Mouse (Mus musculus) effector memory CD4-positive, alpha-beta T cell, adult 5 months (primary cell): ENCODE measurements around the gene Jag1. TPM values are rescaled to one million over a fixed set of nuclear protein-coding genes. Genes with fewer than 3 reads are reported as not detected.

ENCODE experiments used
- polyA plus RNA-seq: library from polyadenylated mRNA; unstranded; fragments of 100-300 nt; shearing (Covaris generic); gene quantifications from one replicate; pipeline ENCODE4 v1.2.1, GENCODE M21; 2017

Gene Jag1
- 0.41 TPM for polyA plus RNA-seq

DNA sequence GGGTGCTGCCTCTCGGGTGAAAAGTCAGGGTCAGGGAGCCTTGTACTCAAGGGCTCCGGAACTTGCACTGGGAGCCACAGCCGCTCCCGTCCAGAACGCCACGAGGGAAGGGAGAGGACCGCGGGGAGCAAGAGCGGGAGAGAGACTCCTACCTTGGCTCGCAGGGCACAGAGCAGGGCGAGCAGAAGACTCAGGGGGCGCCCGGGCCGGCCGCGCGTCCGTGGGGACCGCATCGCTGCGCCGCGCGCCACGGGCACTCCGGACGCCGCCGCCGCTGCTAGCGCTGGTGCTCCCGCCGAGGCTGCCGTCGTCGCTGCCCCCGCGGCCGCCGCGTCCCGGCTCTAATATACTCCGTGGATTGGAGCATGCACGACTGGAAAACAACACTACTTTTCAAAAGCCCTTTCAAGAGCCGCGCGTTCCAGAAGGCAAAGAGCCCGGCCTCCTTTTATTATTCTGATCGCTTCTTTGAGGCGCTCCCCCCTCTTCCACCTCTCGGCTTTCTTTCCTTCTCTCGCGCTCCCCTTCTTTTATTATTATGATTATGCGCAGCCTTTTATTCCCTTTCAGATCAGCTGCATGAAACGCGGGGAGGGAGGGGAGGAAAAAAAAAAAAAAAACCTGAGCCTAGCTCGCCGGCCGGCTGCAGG, at the start of gene Jag1:
TSS of gene Jag1 (minus strand) at position 620 of the 650 bp plus-strand sequence.

Other genes with a start within 250 kb of the Jag1 start
- 18.0 TPM for gene AL731706.2, start 231.0 kb downstream of the Jag1 start, polyA plus RNA-seq
- 5.6 TPM for gene Slx4ip, start 225.4 kb downstream of the Jag1 start, polyA plus RNA-seq
- gene AL731706.1, start 225.3 kb downstream of the Jag1 start, polyA plus RNA-seq: 3.7 TPM
- 13.1 TPM for gene Mkks, start 225.3 kb downstream of the Jag1 start, polyA plus RNA-seq